Mouse (Mus musculus): ENCODE data around the gene Ear1. TPM values are rescaled to one million over a fixed set of nuclear protein-coding genes. Genes with fewer than 3 reads are reported as not detected.
"Not testable (repeated sequence)": the region's sequence is repeated elsewhere in the genome, so short reads cannot be mapped to it uniquely, and the experiment has no call there.

The Ear1 gene
- polyA plus RNA-seq, 1 experiment from 2014 or later = not detected

DNA sequence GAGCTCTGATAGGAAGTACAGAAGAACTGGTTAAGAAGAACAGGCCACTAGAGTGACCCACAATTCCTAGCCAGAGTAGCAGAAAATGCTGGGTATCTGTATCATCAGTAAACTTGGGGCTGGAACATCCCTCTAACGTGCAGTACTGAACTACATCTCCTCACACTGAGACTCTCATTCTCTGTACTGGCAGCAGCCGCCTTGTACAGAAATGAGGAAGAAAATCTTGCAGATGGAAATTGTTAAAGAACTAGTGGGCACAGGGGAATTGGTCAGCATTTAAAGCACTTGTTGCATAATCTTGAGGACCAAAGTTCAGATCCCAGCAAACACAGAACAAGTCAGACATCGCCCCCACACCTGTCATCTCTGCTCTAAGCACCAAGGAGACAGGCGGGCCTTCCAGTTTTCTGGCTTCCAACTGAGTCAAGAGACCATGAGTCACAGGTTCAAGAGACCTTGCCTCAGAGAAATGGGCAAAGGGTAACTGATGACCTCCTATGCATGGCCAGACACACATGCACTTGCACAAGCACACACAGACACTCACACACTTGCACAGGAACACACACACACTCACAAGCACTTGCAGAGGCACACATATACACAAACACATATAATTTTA, 31.3 kb downstream of the Ear1 start:
- not testable (repeated sequence) for H3K27ac ChIP-seq (replicated peaks); H3K9me3 ChIP-seq (replicated peaks)

DNA sequence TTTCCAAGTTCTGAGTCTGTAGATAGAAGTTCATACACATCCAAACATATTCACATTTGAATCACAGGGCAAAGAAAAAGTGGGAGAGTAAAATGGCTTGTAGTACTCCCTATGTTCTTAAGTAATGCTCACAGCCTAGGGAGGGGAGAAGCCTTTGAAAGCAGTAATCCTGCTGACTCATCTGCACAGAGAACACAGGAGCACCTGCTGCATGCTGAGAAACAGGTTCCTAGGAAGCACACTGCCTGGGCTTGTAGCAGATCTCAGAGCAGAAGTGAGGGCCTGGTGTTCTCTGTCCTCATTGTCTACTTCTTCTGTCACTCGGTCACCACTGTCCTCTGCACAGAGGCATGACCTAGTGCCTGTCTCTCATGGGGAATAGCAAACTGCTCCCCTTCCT, 34.3 kb downstream of the Ear1 start:
- not testable (repeated sequence) for H3K9me3 ChIP-seq (replicated peaks); H3K27ac ChIP-seq (replicated peaks); H3K4me1 ChIP-seq; H3K36me3 ChIP-seq; H3K4me3 ChIP-seq; DNase-seq (ENCODE audit: low spot score); H3K27me3 ChIP-seq (ENCODE audit: low read depth, poor library complexity, severe bottlenecking)
- WGBS = 78% methylated on average over 1 of the region's 1 CpGs

More for the DNA sequence above, 31.3 kb downstream of the Ear1 start:
- H3K36me3 ChIP-seq; H3K4me1 ChIP-seq; DNase-seq (ENCODE audit: low spot score); H3K27me3 ChIP-seq (ENCODE audit: low read depth, poor library complexity, severe bottlenecking); H3K4me3 ChIP-seq: not testable (repeated sequence)
- 87% methylated on average over 4 of the region's 4 CpGs for WGBS

DNA sequence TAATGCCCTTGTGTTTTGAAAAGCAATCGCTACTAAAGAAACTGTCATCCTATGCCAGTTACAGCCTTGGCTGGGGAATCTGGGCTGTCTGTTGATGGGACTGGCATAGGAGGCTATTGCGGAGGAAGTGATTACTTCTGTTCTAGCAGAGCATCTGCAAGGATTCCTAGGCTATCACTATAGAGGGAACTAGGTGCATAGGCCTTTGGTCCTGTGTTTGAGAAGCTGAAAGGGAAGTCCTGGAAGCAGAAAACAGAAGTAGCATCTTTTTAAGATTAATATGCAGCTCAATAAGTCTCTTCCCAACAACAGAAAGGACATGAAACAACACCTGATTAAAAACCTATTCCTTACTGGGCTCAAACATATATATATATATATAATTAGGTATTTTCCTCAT, 40.0 kb downstream of the Ear1 start:
- not testable (repeated sequence) for DNase-seq (ENCODE audit: low spot score); H3K9me3 ChIP-seq (replicated peaks); H3K4me3 ChIP-seq; H3K27me3 ChIP-seq (ENCODE audit: low read depth, poor library complexity, severe bottlenecking); H3K27ac ChIP-seq (replicated peaks); H3K36me3 ChIP-seq; H3K4me1 ChIP-seq
- WGBS = 92% methylated on average over 2 of the region's 2 CpGs

DNA sequence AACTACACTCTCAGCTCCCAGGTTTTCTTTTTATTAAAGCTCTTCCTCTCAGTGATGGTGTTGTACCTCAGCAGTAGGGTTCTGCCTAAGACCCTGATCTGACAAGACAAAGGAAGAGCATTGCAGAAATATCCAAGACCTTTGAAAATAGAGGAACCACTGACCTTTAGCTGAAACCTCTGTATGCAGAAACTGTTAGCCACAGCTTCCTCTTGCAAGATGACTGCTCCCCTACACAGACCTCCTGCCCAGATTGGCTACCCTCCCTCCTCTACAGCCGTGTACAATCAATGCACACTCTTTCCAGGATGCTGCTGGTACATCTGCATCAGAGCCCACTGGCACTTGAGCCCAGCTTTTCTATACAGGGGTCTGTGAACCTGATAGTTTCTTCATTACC, 44.9 kb downstream of the Ear1 start:
- H3K9me3 ChIP-seq (replicated peaks); H3K27ac ChIP-seq (replicated peaks); H3K36me3 ChIP-seq; DNase-seq (ENCODE audit: low spot score); H3K27me3 ChIP-seq (ENCODE audit: low read depth, poor library complexity, severe bottlenecking); H3K4me1 ChIP-seq; H3K4me3 ChIP-seq: not testable (repeated sequence)
- 61% methylated on average over 1 of the region's 1 CpGs for WGBS

DNA sequence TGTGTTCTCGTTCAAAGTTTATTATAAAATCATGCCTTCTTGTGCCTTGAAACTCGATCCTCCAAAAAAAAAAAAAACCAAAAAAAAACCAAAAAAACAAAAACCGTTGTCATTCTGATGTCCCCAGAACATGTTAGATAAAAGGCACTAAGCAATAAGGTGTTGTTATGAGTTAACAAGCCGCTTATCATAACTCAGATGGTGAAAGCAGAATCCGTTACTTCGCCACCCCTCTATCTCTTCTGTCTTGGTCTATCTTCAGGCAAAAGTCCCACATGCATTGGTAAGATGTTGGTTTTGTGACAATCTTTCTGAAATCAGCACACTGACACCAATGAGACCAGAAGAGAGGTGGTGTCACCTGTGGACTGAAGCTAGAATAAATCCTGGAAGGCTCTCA, 51.1 kb downstream of the Ear1 start:
- not testable (repeated sequence) for H3K4me3 ChIP-seq; H3K27ac ChIP-seq (replicated peaks); H3K4me1 ChIP-seq; H3K36me3 ChIP-seq; DNase-seq (ENCODE audit: low spot score); H3K9me3 ChIP-seq (replicated peaks); H3K27me3 ChIP-seq (ENCODE audit: low read depth, poor library complexity, severe bottlenecking)
- 86% methylated on average over 6 of the region's 6 CpGs for WGBS

DNA sequence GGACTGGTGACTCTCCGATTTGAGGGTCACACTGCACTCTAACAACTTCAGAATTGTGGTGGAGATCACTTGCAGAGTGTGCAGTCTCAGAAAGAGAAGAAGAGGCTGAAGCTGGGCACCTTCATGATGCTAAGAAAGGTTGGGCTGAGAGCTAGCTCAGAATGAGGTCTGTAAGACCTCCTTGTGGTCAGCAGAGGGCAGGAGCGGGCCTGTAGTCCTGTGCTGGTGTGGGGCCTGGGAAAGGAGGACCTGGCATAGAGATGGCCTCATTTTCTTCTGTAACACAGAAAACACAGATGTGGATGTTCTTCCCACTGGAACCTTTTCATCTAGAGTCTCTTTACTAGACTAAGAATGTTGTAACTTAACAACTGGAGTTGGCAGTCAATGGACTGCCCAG, 53.4 kb downstream of the Ear1 start:
- H3K27me3 ChIP-seq (ENCODE audit: low read depth, poor library complexity, severe bottlenecking); H3K9me3 ChIP-seq (replicated peaks); DNase-seq (ENCODE audit: low spot score); H3K36me3 ChIP-seq; H3K4me3 ChIP-seq; H3K27ac ChIP-seq (replicated peaks); H3K4me1 ChIP-seq: not testable (repeated sequence)
- WGBS = 60% methylated on average over 1 of the region's 2 CpGs

DNA sequence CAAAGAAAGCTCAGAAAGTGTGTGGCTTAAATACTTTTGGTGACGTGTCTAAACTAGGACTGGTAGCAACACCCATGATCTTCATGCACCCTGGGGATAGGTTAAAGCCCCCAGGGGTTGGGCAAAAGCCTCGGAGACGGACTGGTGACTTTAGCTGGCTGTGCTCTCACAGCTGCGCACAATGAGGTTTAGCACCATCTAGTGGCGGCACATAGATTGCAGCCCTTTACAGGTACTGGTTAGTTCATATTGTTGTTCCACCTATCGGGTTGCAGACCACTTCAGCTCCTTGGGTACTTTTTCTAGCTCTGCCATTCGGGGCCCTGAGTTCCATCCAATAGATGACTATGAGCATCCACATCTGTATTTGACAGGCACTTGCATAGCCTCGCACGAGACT, 62.9 kb downstream of the Ear1 start:
- H3K36me3 ChIP-seq; H3K27me3 ChIP-seq (ENCODE audit: low read depth, poor library complexity, severe bottlenecking); H3K27ac ChIP-seq (replicated peaks); H3K9me3 ChIP-seq (replicated peaks); H3K4me1 ChIP-seq; H3K4me3 ChIP-seq: not testable (repeated sequence)
- WGBS = 81% methylated on average over 8 of the region's 9 CpGs
- peak; percentile 32 for DNase-seq (ENCODE audit: low spot score)

DNA sequence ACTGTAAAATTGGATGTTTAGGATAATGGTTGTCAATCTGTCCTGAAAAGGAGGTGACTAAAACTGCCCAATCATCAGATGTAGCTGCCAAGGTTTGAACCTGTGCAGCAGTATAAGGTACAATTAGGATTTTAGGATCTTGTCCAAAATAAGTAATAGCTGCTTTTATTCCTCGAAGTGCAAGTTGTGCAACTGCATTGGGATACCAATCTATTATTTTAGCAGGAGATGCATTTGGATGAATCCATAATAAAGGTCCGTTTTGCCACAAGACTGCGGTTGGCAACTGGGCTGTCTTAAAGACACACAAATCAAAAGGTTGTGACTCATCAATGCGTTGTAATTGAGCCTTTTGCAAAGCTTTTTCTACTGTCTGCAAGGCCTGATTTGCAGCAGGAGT, 67.2 kb downstream of the Ear1 start:
- H3K4me3 ChIP-seq; H3K27me3 ChIP-seq (ENCODE audit: low read depth, poor library complexity, severe bottlenecking); H3K36me3 ChIP-seq; H3K4me1 ChIP-seq; H3K9me3 ChIP-seq (replicated peaks); DNase-seq (ENCODE audit: low spot score); H3K27ac ChIP-seq (replicated peaks): not testable (repeated sequence)
- WGBS = 71% methylated on average over 4 of the region's 4 CpGs

DNA sequence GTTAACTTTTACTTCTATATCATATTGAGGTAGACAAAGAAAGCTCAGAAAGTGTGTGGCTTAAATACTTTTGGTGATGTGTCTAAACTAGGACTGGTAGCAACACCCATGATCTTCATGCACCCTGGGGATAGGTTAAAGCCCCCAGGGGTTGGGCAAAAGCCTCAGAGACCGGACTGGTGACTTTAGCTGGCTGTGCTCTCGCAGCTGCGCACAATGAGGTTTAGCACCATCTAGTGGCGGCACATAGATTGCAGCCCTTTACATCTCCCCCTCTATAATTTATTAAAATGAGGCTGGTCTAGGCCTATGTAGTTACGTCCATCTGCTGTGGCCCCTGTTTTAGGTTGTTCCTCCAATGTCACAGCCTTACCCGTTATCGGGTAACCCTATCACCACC, 70.9 kb downstream of the Ear1 start:
- not testable (repeated sequence) for DNase-seq (ENCODE audit: low spot score); H3K4me1 ChIP-seq; H3K27ac ChIP-seq (replicated peaks); H3K9me3 ChIP-seq (replicated peaks); H3K27me3 ChIP-seq (ENCODE audit: low read depth, poor library complexity, severe bottlenecking); H3K36me3 ChIP-seq; H3K4me3 ChIP-seq
- 27% methylated on average over 7 of the region's 7 CpGs for WGBS

DNA sequence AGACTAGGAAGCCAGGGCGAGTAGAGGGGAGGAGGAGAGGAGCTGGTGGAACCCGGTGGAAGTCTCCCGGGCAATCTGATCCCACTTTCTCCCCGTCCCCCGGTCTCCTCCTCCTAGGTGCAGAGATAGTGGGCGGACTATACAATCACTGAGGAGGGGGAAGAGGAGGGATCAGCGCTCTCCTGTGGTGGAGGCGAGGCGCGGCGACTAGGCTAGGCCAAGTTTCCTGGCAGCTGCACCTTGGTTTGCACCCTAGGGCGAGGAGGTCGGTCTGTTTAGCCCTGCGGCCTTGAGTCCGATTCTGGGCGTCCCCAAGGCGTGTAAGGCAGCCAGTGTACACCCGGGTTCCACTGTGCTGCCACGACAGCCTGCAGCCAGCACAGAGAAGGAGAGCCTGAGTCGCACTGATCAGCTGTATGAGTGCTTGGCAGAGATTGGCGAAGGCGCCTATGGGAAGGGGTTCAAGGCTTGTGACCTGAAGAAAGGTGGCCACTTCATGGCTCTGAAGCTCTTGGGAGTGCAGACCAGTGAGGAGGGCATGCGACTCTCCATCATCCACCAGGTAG, 78.3 kb downstream of the Ear1 start:
- 9% methylated on average over 22 of the region's 23 CpGs for WGBS
- H3K27ac ChIP-seq (replicated peaks); H3K9me3 ChIP-seq (replicated peaks); H3K36me3 ChIP-seq; H3K27me3 ChIP-seq (ENCODE audit: low read depth, poor library complexity, severe bottlenecking): not testable (repeated sequence)
- H3K4me1 ChIP-seq = peaks cover 10% of the 10 kb centered on the region
- peak; percentile 21 for DNase-seq (ENCODE audit: low spot score)
- peak overlapping the region; percentile 41 for H3K4me3 ChIP-seq

DNA sequence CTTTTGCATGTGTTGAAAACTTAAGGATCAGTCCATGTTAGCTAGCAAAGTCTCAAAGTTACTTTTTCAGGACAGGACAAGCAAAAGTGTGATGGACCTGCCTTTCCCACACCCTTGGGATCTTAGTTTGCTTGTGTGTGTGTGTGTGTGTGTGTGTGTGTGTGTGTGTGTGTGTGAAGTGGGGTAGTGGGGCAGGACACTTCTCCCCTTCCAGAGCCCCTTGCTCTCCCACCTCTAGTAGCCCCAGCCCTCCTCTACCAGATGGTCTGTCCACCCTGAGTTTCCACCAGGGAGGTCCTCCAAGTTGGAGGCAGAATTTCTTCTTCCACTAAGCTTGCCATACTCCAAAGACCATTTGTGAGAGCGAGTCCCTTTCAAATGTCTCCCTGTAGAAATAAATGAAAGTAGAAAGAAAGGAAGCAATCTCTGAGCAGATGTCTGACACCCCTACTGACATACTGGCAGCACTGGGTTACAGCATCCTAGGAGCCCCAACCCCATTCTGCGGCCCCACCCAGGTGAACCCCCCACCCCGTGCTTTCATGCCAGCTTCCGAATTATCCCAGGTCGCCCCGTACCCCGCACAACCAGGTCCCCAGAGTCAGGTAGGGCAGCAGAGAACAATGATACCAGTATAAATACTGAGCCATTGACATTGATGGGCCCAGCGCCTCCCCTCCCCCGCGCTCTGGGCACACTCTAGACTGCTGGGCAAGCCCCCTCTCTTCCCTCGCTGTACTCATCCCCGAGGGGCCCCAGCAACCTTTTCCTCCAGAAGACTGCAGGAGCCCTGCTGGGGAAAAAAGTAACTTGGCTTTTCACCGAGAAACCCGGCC, 79.0 kb downstream of the Ear1 start:
- Histone ChIP-seq H3K9me3 (replicated peaks) (no peaks in the 10 kb centered on the region), H3K27me3 (ENCODE audit: low read depth, poor library complexity, severe bottlenecking) (no peaks in the 10 kb centered on the region), H3K4me3 (peak overlapping the region; percentile 41), H3K4me1 (peaks cover 10% of the 10 kb centered on the region), H3K27ac (replicated peaks) (no peak overlapping the region; the same call in 1 of the 2 replicates), H3K36me3 (no peaks in the 10 kb centered on the region)
- 17% methylated on average over 14 of the region's 14 CpGs for WGBS
- peak; percentile 9 for DNase-seq (ENCODE audit: low spot score)

DNA sequence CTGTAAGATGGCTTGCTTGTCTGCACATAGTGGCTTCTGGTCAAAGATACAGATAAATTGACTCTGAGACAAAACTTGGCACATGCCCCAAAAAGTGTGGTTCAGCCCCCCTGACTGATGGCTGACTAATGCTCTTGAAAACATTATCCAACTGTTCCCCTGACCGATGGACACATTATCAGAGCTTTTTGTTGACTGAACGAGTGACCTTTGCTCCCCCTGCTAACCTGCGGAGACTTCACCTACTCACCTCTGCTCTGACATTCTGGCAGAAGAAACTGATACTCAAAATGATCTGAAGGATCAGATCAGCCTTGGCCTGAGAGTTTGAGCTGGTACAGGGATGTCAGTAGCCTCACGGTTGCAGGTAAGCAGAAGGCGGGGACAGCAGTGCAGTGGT, 81.5 kb downstream of the Ear1 start:
- H3K27me3 ChIP-seq (ENCODE audit: low read depth, poor library complexity, severe bottlenecking); H3K36me3 ChIP-seq; H3K9me3 ChIP-seq (replicated peaks); H3K27ac ChIP-seq (replicated peaks); H3K4me3 ChIP-seq; DNase-seq (ENCODE audit: low spot score): not testable (repeated sequence)
- H3K4me1 ChIP-seq = peaks cover 10% of the 10 kb centered on the region
- 86% methylated on average over 5 of the region's 5 CpGs for WGBS

DNA sequence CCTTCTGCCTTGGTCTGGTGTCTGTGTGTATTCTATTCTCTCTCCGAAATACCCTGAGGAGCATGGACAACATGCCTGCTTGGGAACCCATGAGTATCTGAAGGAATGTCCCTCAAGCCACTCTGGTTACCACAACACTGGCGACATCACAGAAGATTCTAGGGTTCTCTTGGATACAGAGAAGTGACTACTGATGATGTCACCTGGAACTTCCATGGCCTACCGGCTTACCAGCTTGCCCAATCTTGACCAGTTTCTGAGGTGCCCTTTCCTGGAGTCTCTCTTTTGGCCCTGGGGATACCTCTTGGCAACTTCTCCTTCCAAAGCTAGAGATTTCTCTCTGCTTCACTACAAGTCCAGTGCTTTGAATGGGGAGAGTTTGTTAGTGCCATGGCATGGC, 90.7 kb downstream of the Ear1 start, which contains the start of gene Gm8180:
Gene Gm8180, minus strand, starts transcription at position 101 of the 400 bp plus-strand sequence.
- 88% methylated on average over 3 of the region's 3 CpGs for WGBS
- H3K27me3 ChIP-seq (ENCODE audit: low read depth, poor library complexity, severe bottlenecking); H3K27ac ChIP-seq (replicated peaks): not testable (repeated sequence)

More for the DNA sequence above, 90.7 kb downstream of the Ear1 start, which contains the start of gene Gm8180:
- H3K4me1 ChIP-seq; H3K36me3 ChIP-seq; H3K9me3 ChIP-seq (replicated peaks); H3K4me3 ChIP-seq; DNase-seq (ENCODE audit: low spot score): not testable (repeated sequence)
